Comparison of ENCODE assay signal across 9 mouse cellular contexts in the genomic region with DNA sequence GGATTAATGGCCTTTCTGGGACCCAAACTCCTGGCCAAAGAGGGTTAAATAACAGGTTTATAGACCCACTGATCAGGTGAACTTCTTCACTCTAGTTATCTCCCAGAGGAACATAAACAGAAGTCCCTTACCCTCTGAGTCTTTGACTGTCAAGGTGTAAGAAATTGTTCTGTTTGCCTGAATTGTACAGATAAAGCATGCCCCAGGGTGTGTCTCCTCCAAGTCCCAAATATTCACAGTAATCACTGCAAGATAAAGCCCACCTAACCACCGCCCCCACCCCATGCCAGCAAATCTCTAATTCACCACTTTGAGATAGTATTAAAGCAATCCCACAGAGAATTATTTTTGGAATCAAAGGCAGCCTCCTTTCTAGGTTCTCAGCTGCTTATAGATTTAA. TPM values are rescaled to one million over a fixed set of nuclear protein-coding genes. Genes with fewer than 3 reads are reported as not detected.
A peak's percentile ranks its signal among the peaks of the same experiment; 100 is the strongest.
DNase-seq lines count a peak whose midpoint lies in the region; ATAC-seq and TF ChIP-seq lines count a peak whose summit lies in the region.
"Had no signal": no experiment of that assay in that cellular context is flagged by ENCODE, and none has a peak within 500 bp of the region (broad histone marks: within the 10 kb centered on the region; RNA-seq: fewer than 3 reads in every experiment).

No protein-coding gene starts in this region.

- H3K9me3 ChIP-seq in kidney, embryonic 16.5 days (ENCODE audit: low read length): no peaks in the 10 kb centered on the region
- H3K9me3 ChIP-seq in embryonic facial prominence, embryonic 14.5 days (ENCODE audit: control insufficient read depth, low read length): 0 out of 2 replicates have a peak, but pooled peaks cover 4% of the 10 kb centered on the region
- H3K9me3 ChIP-seq in intestine, embryonic 16.5 days (ENCODE audit: control insufficient read depth, low read length): no peaks in the 10 kb centered on the region
- no peaks in the 10 kb centered on the region for H3K9me3 ChIP-seq in midbrain, postnatal 0 days (ENCODE audit: low read length)

- no peaks in the 10 kb centered on the region for H3K27me3 ChIP-seq in kidney, embryonic 16.5 days (ENCODE audit: insufficient read depth, low read length)
- no peaks in the 10 kb centered on the region for H3K27me3 ChIP-seq in embryonic facial prominence, embryonic 14.5 days (replicated peaks; ENCODE audit: control insufficient read depth, insufficient read depth, low read length)
- H3K27me3 ChIP-seq in intestine, embryonic 16.5 days (replicated peaks; ENCODE audit: control insufficient read depth, insufficient read depth, low read length): no peaks in the 10 kb centered on the region
- no peaks in the 10 kb centered on the region for H3K27me3 ChIP-seq in midbrain, postnatal 0 days (ENCODE audit: insufficient read depth, low read length)

- peak overlapping the region; percentile 74 for H3K4me2 ChIP-seq in kidney, embryonic 16.5 days (replicated peaks; ENCODE audit: low read depth, low read length)
- peak overlapping the region; percentile 84 for H3K4me2 ChIP-seq in embryonic facial prominence, embryonic 14.5 days (ENCODE audit: low read depth, low read length)
- H3K4me2 ChIP-seq in intestine, embryonic 16.5 days (ENCODE audit: low read depth, low read length): peak overlapping the region; percentile 83
- peak overlapping the region; percentile 81 for H3K4me2 ChIP-seq in midbrain, postnatal 0 days (ENCODE audit: low read depth, low read length, poor library complexity, severe bottlenecking)

- H3K4me3 ChIP-seq in kidney, embryonic 16.5 days (ENCODE audit: low read length): peak overlapping the region; percentile 69
- H3K4me3 ChIP-seq in embryonic facial prominence, embryonic 14.5 days (ENCODE audit: low read depth, low read length): peak overlapping the region; percentile 73
- H3K4me3 ChIP-seq in intestine, embryonic 16.5 days (ENCODE audit: low read length): peak overlapping the region; percentile 87
- peak overlapping the region; percentile 92 for H3K4me3 ChIP-seq in midbrain, postnatal 0 days (ENCODE audit: low read depth, low read length)

- peaks cover 55% of the 10 kb centered on the region for H3K36me3 ChIP-seq in kidney, embryonic 16.5 days (ENCODE audit: insufficient read depth, low read length)
- peaks cover 60% of the 10 kb centered on the region for H3K36me3 ChIP-seq in embryonic facial prominence, embryonic 14.5 days (ENCODE audit: control insufficient read depth, insufficient read depth, low read length)
- H3K36me3 ChIP-seq in intestine, embryonic 16.5 days (ENCODE audit: control insufficient read depth, insufficient read depth, low read length): peaks cover 32% of the 10 kb centered on the region
- peaks cover 34% of the 10 kb centered on the region for H3K36me3 ChIP-seq in midbrain, postnatal 0 days (ENCODE audit: insufficient read depth, low read length)

- peaks cover 21% of the 10 kb centered on the region for H3K4me1 ChIP-seq in kidney, embryonic 16.5 days (ENCODE audit: insufficient read depth, low read length)
- peaks cover 12% of the 10 kb centered on the region for H3K4me1 ChIP-seq in embryonic facial prominence, embryonic 14.5 days (ENCODE audit: control insufficient read depth, insufficient read depth, low read length)
- H3K4me1 ChIP-seq in intestine, embryonic 16.5 days (ENCODE audit: control insufficient read depth, insufficient read depth, low read length): peaks cover 11% of the 10 kb centered on the region
- H3K4me1 ChIP-seq in midbrain, postnatal 0 days (ENCODE audit: insufficient read depth, low read length): peaks cover 11% of the 10 kb centered on the region; the same call in 1 of the 2 replicates

- intact Hi-C loops in gastrocnemius, postnatal 14 days (cut with DNase I; ENCODE audit: low total_unique reads): loop anchor here (2.0 kb wide), 1 partner anchor 78 kb away; no protein-coding TSS in a partner anchor

- DNase-seq in kidney, postnatal 10 days: no peak
- DNase-seq in embryonic facial prominence, embryonic 14.5 days (ENCODE audit: low spot score): no peak
- no peak for DNase-seq in midbrain, postnatal 0 days (ENCODE audit: low spot score)
- DNase-seq in gastrocnemius, postnatal 14 days: no peak
- no peak for DNase-seq in thymus, adult 18-20 months
- DNase-seq in retina, postnatal 1 day: no peak

- no peak for ATAC-seq in kidney, embryonic 16.5 days (ENCODE audit: low FRiP score, low TSS enrichment)
- no peak for ATAC-seq in embryonic facial prominence, embryonic 14.5 days (ENCODE audit: low read depth)
- no peak for ATAC-seq in intestine, embryonic 16.5 days
- no peak for ATAC-seq in midbrain, postnatal 0 days (ENCODE audit: low FRiP score)

- no peak overlapping the region for H3K27ac ChIP-seq in kidney, embryonic 16.5 days (ENCODE audit: low read length)
- H3K27ac ChIP-seq in embryonic facial prominence, embryonic 14.5 days (replicated peaks; ENCODE audit: low read depth, low read length): peak overlapping the region; percentile 98; the same call in 1 of the 2 replicates
- no peak overlapping the region for H3K27ac ChIP-seq in intestine, embryonic 16.5 days (ENCODE audit: low read length)
- no peak overlapping the region for H3K27ac ChIP-seq in midbrain, postnatal 0 days (ENCODE audit: low read depth, low read length)

- H3K9ac ChIP-seq in kidney, embryonic 16.5 days (replicated peaks; ENCODE audit: low read length): peak overlapping the region; percentile 78
- peak overlapping the region; percentile 89 for H3K9ac ChIP-seq in embryonic facial prominence, embryonic 14.5 days (ENCODE audit: low read depth, low read length)
- peak overlapping the region; percentile 97 for H3K9ac ChIP-seq in intestine, embryonic 16.5 days (ENCODE audit: low read depth, low read length)
- H3K9ac ChIP-seq in midbrain, postnatal 0 days (replicated peaks; ENCODE audit: low read length, poor library complexity, severe bottlenecking): peak overlapping the region; percentile 96

- no peak for TF ChIP-seq CTCF in midbrain, postnatal 0 days (IDR thresholded peaks at IDR 0.05)

- 68% methylated on average over 1 of the region's 1 CpGs for WGBS in kidney, embryonic 16.5 days
- 57% methylated on average over 1 of the region's 1 CpGs for WGBS in embryonic facial prominence, embryonic 14.5 days
- 82% methylated on average over 1 of the region's 1 CpGs for WGBS in intestine, embryonic 16.5 days
- WGBS in midbrain, postnatal 0 days: 63% methylated on average over 1 of the region's 1 CpGs

RNA-seq across cellular contexts. Expression of gene Zfp319, which starts 1.4 kb away (rescaled TPM):
- 9.5 and 10.3 TPM in 2 replicates for polyA plus RNA-seq in kidney, embryonic 16.5 days (2015; fragmentation: Nextera tagmentation; extraction: Ambion mirVana)
- 8.4 and 8.9 TPM in 2 replicates for polyA plus RNA-seq in embryonic facial prominence, embryonic 14.5 days (2014; fragmentation: Nextera tagmentation; extraction: Ambion mirVana)
- polyA plus RNA-seq in intestine, embryonic 16.5 days (2015; fragmentation: Nextera tagmentation; extraction: Ambion mirVana): 4.5 and 5.2 TPM in 2 replicates
- total RNA-seq in midbrain, postnatal 0 days (2014; rRNA removed): 20.1 and 21.4 TPM in 2 replicates
- 11.2 and 11.7 TPM in 2 replicates for polyA plus RNA-seq in midbrain, postnatal 0 days (2015; fragmentation: Nextera tagmentation; extraction: Ambion mirVana)
- 1 to 10 TPM; 5.4 to 6.1 TPM for total RNA-seq in gastrocnemius, postnatal 14 days (2021)

RNA-seq across cellular contexts. Expression of gene Usb1, which starts 1.7 kb away (rescaled TPM):
- 59.0 and 61.7 TPM in 2 replicates for polyA plus RNA-seq in kidney, embryonic 16.5 days (2015; fragmentation: Nextera tagmentation; extraction: Ambion mirVana)
- polyA plus RNA-seq in embryonic facial prominence, embryonic 14.5 days (2014; fragmentation: Nextera tagmentation; extraction: Ambion mirVana): 36.3 and 38.0 TPM in 2 replicates
- polyA plus RNA-seq in intestine, embryonic 16.5 days (2015; fragmentation: Nextera tagmentation; extraction: Ambion mirVana): 43.4 and 45.8 TPM in 2 replicates
- 65.8 and 87.0 TPM in 2 replicates for total RNA-seq in midbrain, postnatal 0 days (2014; rRNA removed)
- polyA plus RNA-seq in midbrain, postnatal 0 days (2015; fragmentation: Nextera tagmentation; extraction: Ambion mirVana): 28.9 and 30.1 TPM in 2 replicates
- 1 to 10 TPM; 6.6 to 7.2 TPM for total RNA-seq in gastrocnemius, postnatal 14 days (2021)

RNA-seq across cellular contexts. Expression of gene Tepp, which starts 20.0 kb away (rescaled TPM):
- polyA plus RNA-seq in kidney, embryonic 16.5 days (2015; fragmentation: Nextera tagmentation; extraction: Ambion mirVana): 0.70 TPM in 1 of 2 replicates, not detected in the other
- 0.50 TPM in 1 of 2 replicates, not detected in the other for polyA plus RNA-seq in embryonic facial prominence, embryonic 14.5 days (2014; fragmentation: Nextera tagmentation; extraction: Ambion mirVana)
- polyA plus RNA-seq in intestine, embryonic 16.5 days (2015; fragmentation: Nextera tagmentation; extraction: Ambion mirVana): not detected in 2 replicates
- total RNA-seq in midbrain, postnatal 0 days (2014; rRNA removed): 0.77 and 1.1 TPM in 2 replicates
- polyA plus RNA-seq in midbrain, postnatal 0 days (2015; fragmentation: Nextera tagmentation; extraction: Ambion mirVana): 2.5 and 3.7 TPM in 2 replicates
- total RNA-seq in gastrocnemius, postnatal 14 days (2021): not detected
- total RNA-seq: megakaryocyte progenitor cell, adult 5-6 weeks had no signal

RNA-seq across cellular contexts. Expression of gene Mmp15, which starts 21.7 kb away (rescaled TPM):
- 8.9 and 9.4 TPM in 2 replicates for polyA plus RNA-seq in kidney, embryonic 16.5 days (2015; fragmentation: Nextera tagmentation; extraction: Ambion mirVana)
- polyA plus RNA-seq in embryonic facial prominence, embryonic 14.5 days (2014; fragmentation: Nextera tagmentation; extraction: Ambion mirVana): 14.9 and 15.3 TPM in 2 replicates
- 7.9 and 8.3 TPM in 2 replicates for polyA plus RNA-seq in intestine, embryonic 16.5 days (2015; fragmentation: Nextera tagmentation; extraction: Ambion mirVana)
- total RNA-seq in midbrain, postnatal 0 days (2014; rRNA removed): 52.9 and 59.1 TPM in 2 replicates
- 12.9 and 13.7 TPM in 2 replicates for polyA plus RNA-seq in midbrain, postnatal 0 days (2015; fragmentation: Nextera tagmentation; extraction: Ambion mirVana)
- total RNA-seq in gastrocnemius, postnatal 14 days (2021): 10 to 100 TPM; 21.3 to 35.9 TPM

RNA-seq across cellular contexts. Expression of gene Cngb1, which starts 24.0 kb away (rescaled TPM):
- 0.64 and 0.85 TPM in 2 replicates for polyA plus RNA-seq in kidney, embryonic 16.5 days (2015; fragmentation: Nextera tagmentation; extraction: Ambion mirVana)
- 0.34 and 1.7 TPM in 2 replicates for polyA plus RNA-seq in embryonic facial prominence, embryonic 14.5 days (2014; fragmentation: Nextera tagmentation; extraction: Ambion mirVana)
- 0.49 and 0.65 TPM in 2 replicates for polyA plus RNA-seq in intestine, embryonic 16.5 days (2015; fragmentation: Nextera tagmentation; extraction: Ambion mirVana)
- total RNA-seq in midbrain, postnatal 0 days (2014; rRNA removed): 0.38 and 0.76 TPM in 2 replicates
- polyA plus RNA-seq in midbrain, postnatal 0 days (2015; fragmentation: Nextera tagmentation; extraction: Ambion mirVana): 0.54 and 0.79 TPM in 2 replicates
- 1 to 10 TPM in 1 of 2 experiments, under 1 TPM in 1; 0.92 to 1.3 TPM for total RNA-seq in gastrocnemius, postnatal 14 days (2021)
